Mouse (Mus musculus) activated CD4-positive, CD25-positive, alpha-beta regulatory T cell, adult 4 months (primary cell): ENCODE data around the gene Vmn1r53. TPM values are rescaled to one million over a fixed set of nuclear protein-coding genes. Genes with fewer than 3 reads are reported as not detected.
"Not testable (repeated sequence)": the region's sequence is repeated elsewhere in the genome, so short reads cannot be mapped to it uniquely, and the experiment has no call there.

Experiments
- ATAC-seq: one replicate; pipeline ENCODE4 v1.8.0; 2017
- polyA plus RNA-seq, 2 experiments: library from polyadenylated mRNA; unstranded; fragments of 100-300 nt; shearing (Covaris generic); gene quantifications; one replicate each; pipeline ENCODE4 v1.2.1; 2017

The Vmn1r53 gene
- polyA plus RNA-seq, result not detected

GRCm38 (mm10) chr6:90224338-90224737 lies at the start of gene Vmn1r53:
Gene Vmn1r53 (minus strand): TSS chr6:90224438.
- ATAC-seq, result no peak

- ATAC-seq, result no peak
Observed at GRCm38 (mm10) chr6:90246000-90246399, 21.8 kb upstream of the Vmn1r53 start, which contains the start of gene Vmn1r54. Gene Vmn1r54 (plus strand): TSS chr6:90246300.

GRCm38 (mm10) chr6:90244019-90244418 lies 19.8 kb upstream of the Vmn1r53 start:
- no peak for ATAC-seq

GRCm38 (mm10) chr6:90232681-90233080 lies 8.4 kb upstream of the Vmn1r53 start:
- no peak for ATAC-seq

GRCm38 (mm10) chr6:90232114-90232513 lies 7.9 kb upstream of the Vmn1r53 start:
- not testable (repeated sequence) for ATAC-seq

GRCm38 (mm10) chr6:90202493-90202892 lies 21.7 kb downstream of the Vmn1r53 start, which contains the start of gene V1ra8:
Gene V1ra8 (plus strand): TSS chr6:90202793.
- ATAC-seq, result not testable (repeated sequence)

- no peak for ATAC-seq
Observed at GRCm38 (mm10) chr6:90174508-90174907, 49.7 kb downstream of the Vmn1r53 start, which contains the start of gene Vmn1r52. Gene Vmn1r52 (plus strand): TSS chr6:90174808.

Other genes with a start within 250 kb of the Vmn1r53 start
- gene Vmn1r47, start 208.3 kb downstream of the Vmn1r53 start, polyA plus RNA-seq, result not detected
- not detected for gene Vmn1r48, start 187.6 kb downstream of the Vmn1r53 start, polyA plus RNA-seq
- not detected for gene Vmn1r49, start 145.9 kb downstream of the Vmn1r53 start, polyA plus RNA-seq
- not detected for gene Vmn1r50, start 123.0 kb downstream of the Vmn1r53 start, polyA plus RNA-seq
- not detected for gene Vmn1r51, start 101.8 kb downstream of the Vmn1r53 start, polyA plus RNA-seq
- gene Vmn1r52, start 49.6 kb downstream of the Vmn1r53 start, polyA plus RNA-seq, result not detected
- gene V1ra8, start 21.6 kb downstream of the Vmn1r53 start, polyA plus RNA-seq, result not detected
- under 1 TPM in 1 of 2 experiments, not detected in 1; 0.17 TPM for gene Vmn1r54, start 21.9 kb upstream of the Vmn1r53 start, polyA plus RNA-seq
- gene BC048671, start 76.8 kb upstream of the Vmn1r53 start, polyA plus RNA-seq, result not detected
- gene Chst13, start 100.7 kb upstream of the Vmn1r53 start, polyA plus RNA-seq, result not detected
- not detected for gene Uroc1, start 108.8 kb upstream of the Vmn1r53 start, polyA plus RNA-seq
- 1 to 10 TPM; 4.9 to 8.5 TPM for gene Zxdc, start 145.1 kb upstream of the Vmn1r53 start, polyA plus RNA-seq
- under 1 TPM in 1 of 2 experiments, not detected in 1; 0.25 TPM for gene Cfap100, start 204.4 kb upstream of the Vmn1r53 start, polyA plus RNA-seq
- gene Klf15, start 238.1 kb upstream of the Vmn1r53 start, polyA plus RNA-seq, result not detected